Mouse (Mus musculus): ENCODE data around the gene Nat8f4.
A peak's percentile ranks its signal among the peaks of the same experiment; 100 is the strongest.
"Not testable (repeated sequence)": the region's sequence is repeated elsewhere in the genome, so short reads cannot be mapped to it uniquely, and the experiment has no call there.

Gene Nat8f4

DNA sequence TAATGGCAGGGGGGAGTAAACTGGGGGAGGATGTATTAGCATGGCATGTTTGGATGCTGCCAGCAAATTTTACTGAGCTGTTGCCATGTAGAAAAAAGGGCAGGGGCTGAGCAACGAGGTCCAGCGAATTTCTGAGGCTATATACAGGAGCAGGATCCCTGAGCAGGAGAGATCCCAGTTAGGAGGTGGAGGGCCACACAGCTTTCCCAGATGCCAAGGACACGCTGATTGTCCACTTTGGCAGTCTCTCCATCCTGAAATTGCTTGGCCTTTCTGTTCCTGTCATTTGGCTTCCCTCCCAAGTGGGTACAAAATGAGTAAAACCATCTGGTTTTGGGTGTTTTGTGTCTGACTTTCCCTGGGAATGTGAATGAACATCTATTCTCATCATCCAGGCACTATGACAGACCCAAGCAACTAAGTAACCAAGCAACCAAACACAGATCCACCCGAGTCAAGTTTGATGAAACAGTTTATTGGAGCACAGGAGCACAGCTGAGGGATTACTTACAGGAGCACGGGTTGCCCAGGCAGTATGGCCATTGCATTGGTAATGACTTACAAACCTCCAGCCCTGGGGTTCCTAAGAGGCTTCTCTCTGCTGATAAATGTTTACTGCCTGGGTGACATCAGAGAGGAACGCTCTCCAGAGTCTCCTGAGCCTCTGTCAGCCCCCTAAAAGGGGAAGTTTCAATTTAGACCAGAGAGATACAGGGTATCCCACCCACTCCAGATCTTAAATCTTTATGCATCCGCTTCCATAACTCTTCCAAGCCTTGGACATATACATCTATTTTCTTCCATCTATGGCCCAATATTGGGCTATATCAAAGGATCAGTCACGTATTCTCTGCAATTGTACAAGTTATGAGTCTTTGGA lies 5.8 kb downstream of the Nat8f4 start:
- not testable (repeated sequence) for DNase-seq

DNA sequence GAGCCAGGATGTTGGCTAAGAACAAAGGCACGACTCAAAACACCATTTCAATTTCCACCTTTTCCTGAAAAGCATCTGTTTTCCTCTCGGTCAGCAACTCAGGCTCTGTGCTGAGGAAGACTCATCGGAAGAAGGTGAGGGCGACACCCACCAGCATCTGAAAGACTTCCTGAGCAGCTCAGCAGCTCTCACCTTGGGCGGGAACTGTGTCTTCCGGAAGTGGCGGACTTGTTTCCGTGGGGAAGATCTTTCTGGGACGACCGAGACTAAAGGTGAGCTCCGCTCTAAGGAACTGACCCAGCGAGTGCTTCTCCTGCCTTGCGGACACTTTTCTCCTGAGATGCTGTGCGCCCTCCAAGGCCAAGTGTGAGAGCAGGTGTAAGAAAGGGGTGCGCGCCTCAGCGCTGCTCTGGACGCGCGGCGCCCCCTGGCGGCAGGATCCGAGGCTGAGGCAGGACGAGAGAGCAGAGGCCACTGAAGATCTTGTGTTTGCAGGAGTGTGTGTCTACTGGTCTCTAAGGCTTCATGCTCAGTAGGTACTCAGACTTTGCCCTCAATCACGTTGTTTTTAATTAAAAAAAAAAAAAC lies 9.5 kb downstream of the Nat8f4 start:
- DNase-seq: peak; percentile 29

DNA sequence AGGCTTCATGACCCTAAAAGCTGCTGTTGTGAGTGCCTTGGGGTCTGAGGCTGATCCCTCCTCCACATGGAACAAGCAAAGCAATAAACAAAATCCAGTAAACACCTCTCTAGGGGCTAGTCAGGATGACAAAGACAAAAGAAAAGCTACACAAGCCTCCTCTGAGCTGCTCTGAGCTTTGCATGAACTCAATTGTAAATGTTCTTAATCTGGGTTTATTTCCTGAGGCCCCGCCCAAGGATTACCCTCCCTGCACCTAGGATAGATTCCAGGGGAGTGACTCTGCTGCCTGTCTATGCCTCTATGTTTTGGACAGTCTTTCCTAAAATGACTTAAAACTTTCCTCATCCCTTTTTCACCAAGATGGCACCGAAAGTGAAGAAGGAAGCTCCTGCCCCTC lies 15.7 kb downstream of the Nat8f4 start:
- DNase-seq: no peak

DNA sequence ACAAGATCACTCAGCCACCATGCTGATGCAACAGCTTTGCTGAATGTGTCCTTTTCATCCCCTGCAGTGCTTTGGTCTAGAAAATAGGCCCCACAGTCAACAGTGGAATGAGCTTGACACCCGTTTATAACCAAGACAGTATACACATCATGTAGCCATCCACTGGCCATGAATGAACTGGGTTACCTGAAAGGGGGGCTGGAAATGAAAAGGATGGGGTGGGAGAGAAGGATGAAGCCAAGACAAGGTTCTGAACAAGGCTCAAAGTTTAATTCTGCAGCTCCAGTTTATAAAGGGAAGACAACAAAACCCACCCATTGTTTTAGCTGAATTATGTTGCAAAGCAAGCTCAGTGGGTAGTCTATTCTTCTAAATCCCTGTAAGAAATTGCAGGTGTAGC lies 20.4 kb downstream of the Nat8f4 start:
- DNase-seq: no peak

DNA sequence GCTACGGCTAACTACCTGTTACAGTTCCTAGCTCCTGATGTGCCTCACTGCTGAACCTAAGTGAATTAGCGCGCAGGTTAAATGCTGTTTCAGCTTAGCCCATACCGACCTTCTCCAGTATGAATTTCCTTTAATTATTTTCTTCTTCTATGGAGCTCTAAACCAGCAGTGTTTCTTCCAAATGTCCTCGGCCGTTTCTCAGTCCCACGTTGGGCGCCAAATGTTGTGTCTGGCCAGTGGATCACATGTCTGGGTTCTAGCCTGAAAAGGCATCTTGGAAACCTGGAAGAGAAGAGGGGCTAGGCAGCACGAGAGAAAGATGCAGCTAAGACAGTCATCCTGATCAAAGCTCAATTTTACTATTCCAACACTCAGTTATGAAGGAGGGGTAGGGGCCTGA lies 21.4 kb downstream of the Nat8f4 start:
- not testable (repeated sequence) for DNase-seq

DNA sequence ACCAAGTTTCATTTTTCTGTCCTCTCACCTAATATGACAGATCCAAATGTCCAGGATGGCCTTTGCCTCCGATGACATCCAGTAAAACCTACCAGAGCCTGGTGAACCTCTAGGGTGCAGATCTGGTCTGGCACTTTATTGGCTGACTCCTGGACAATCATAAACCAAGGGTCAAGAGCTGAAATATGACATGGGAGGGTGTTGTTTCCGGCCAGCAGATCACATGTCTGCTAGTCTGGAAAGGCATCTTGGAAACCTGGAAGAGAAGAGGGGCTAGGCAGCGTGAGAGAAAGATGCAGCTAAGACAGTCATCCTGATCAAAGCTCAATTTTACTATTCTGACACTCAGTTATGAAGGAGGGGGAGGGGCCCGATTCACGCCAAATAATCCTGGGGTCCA lies 35.7 kb downstream of the Nat8f4 start, which contains the start of gene Nat8f2:
TSS of gene Nat8f2 (minus strand) at position 153 of the 400 bp plus-strand sequence.
- not testable (repeated sequence) for DNase-seq

DNA sequence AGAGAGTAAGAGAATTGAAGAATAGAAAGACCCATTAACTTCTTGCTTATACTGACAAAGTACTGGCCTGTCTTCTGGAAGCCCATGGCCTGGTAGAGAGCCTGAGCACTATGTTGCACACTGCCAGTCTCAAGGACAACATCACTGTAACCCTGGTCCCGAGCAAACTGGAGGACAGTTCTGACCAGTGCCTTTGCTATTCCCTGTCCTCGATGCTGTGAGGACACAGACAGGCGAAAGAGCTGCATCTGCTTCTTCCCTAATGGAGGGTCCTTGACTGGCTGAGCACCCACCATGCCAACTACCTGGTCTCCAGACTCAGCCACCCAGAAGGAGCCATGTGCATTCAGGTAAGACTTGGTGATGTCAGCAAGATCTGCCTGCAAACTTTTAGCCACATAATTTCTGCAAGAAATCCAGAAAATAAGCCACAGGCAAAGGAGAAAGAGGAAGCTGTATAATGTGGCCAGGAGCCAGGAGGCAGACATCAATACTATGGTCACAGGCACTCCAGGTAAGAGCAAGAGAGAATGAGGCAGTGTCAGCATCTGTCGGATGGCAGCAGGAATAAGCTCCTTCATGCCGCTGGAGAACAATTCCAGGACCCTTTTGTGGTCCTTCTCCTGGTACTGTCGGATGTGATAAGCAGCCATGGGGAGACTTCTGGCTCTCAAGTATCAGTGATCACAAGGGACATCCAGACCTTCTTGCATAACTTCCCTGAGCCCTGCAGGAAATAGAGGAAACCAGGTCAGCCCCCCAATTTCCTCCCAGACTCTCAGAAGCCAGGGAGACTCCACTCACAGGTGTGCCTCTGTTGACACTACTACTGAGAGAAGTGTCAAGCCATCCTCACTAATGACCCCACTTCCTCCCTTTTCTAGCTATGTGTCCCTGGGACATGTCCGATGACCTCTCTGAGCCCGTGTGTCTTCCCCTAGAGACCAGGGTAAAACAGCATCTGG lies 36.7 kb downstream of the Nat8f4 start:
- DNase-seq: no peak

DNA sequence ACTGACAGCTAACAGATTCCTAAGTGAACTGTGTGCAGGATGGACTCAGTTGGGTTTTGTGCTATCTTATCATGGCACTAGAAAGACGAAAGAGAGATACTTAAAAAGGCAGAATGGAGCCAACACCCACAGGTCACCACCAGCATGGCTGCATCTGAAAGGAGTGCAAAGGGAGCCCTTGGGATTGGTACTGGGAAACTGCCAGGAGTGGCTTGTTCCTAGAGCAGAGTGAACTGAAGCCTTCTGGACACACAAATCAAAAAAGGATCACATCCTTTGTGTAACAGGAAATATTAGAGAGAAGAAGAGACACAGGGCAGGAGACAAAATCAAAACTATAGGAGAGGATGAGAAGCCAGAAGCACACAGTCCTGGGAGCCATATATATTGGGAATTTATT lies 37.7 kb downstream of the Nat8f4 start:
- not testable (repeated sequence) for DNase-seq

DNA sequence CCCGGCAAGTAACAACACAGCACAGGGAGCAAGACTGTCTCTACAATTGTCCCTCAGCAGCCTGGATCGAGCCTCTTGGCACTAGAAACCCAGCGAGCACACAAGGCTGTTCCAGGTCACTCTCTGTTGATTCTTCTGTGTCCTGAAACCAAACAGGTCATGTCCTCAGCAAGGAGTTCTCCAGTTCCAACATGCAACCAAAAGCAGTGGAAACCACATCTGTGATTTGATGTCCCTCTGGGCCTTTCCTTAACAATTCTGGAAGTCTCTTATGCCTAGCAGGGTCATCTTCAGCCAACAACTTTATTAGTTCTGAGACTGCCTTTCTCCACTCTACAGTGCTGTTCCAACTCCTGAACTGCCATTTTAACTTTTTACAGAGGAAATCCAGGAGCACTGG lies 38.5 kb downstream of the Nat8f4 start:
- DNase-seq: not testable (repeated sequence)

DNA sequence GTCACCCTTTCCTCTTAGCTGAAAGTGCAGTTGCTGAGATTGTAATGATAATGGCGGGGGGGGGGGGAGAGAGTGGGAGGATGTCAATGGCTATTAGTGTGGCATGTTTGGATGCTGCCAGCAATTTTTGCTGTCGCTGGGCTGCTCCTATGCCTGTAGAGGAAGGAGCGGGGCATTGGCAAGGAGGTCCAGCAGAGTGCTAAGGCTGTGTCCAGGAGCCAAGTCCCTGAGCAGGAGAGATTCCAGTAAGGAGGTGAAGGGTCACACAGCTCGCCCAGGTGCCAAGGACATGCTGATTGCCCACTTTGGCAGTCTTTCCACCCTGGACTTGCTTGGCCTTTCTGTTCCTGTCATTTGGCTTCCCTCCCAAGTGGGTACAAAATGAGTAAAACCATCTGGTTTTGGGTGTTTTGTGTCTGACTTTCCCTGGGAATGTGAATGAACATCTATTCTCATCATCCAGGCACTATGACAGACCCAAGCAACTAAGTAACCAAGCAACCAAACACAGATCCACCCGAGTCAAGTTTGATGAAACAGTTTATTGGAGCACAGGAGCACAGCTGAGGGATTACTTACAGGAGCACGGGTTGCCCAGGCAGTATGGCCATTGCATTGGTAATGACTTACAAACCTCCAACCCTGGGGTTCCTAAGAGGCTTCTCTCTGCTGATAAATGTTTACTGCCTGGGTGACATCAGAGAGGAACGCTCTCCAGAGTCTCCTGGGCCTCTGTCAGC lies 39.6 kb downstream of the Nat8f4 start:
- DNase-seq: peak; percentile 7

DNA sequence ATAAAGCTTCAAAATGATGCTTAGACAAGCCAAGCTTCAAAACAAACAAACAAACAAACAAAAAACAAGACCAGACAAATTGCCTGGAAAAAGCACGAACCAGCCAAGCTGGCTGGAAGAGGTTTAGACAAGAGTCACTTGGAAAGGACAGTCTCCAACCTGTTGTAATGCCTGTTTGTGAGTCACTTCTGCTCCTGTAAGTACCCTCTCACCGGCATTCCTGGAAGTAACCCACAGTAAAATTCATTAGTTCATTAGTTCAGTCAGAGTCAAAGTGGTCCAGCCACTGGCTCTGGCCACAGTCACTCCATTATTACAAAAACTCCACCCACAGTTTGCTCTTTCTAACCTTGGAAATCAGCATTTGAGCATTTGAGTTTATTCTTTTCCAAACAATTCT lies 40.8 kb downstream of the Nat8f4 start:
- no peak for DNase-seq

DNA sequence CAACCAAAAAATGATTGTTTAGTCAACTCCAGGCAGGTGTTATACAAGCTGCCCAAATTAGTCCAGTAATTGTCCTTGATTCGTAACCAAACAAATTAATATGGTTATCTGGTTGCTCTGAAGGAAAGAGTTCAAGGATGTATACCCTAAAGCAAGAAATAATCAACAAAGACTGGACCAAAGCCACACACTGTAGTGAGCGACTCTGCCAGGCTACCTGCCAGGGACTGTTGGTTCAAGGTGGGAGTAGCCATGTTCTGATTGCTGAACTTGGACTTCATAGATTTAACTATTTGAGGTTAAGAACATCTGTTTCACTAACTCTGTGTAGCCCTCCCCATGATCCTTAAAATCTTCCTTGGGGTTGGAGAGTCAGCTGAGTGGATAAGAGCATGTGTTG lies 41.5 kb downstream of the Nat8f4 start:
- DNase-seq: no peak

DNA sequence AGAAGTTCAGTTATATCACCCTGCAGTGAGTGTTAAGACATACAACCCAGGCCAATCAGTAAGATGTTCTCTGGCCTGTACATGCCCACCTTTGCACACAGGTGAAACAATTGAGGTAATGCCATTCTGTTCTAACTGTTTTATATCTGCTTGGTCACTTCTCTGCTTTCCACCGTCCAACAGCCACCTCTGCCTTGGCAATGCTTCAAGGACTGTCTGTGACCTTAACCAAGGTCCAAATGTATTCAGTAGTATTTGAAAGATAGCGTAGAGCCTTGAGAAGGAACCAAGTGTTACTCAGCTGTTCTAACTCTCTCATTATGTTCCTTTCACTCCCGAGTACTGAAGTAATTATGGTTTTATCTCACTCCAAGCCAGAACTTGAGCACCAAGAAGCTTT lies 42.1 kb downstream of the Nat8f4 start:
- no peak for DNase-seq

DNA sequence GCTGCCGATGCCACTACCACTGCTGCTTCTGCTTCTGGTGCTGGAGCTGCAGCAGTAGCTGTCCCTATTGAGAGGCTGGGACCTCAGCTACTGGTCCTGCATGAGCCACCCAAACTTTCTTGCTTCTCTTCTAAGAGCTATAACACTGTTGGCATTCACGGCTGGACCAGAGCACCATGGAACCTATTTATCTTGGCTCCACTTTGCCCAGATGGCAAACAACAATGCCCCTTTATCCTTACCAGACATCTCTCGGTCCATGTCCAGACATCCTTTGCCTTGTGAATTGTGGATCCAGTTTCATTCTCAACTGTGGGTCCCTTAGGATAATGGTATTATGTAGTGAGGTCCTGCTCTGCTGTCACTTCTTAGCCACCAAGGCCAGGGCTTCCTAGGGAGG lies 43.4 kb downstream of the Nat8f4 start:
- DNase-seq: no peak

DNA sequence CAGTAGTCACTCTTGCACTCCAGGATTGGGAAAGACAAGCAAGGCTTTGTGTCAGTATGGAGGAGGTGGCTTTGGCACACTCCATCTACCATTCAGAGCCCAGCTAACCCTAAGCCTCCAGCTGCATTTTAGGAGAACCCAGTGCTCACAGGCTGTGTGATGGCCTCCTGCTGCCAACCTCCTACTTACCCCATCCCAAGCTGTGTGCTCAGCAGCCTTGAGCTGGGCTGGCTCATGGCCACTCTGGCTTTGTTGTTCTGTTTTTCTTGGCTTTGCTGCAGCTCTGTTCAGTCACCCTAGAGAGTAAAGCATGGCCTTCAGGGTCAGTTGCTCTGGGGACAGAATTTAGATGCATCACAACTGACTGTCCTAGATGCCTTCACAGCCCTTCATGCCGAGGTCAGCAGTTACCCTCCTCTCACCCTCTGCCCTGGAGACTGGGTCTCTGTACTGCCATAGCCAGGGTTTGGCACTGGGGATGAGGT lies 48.4 kb downstream of the Nat8f4 start:
- DNase-seq: peak; percentile 23

DNA sequence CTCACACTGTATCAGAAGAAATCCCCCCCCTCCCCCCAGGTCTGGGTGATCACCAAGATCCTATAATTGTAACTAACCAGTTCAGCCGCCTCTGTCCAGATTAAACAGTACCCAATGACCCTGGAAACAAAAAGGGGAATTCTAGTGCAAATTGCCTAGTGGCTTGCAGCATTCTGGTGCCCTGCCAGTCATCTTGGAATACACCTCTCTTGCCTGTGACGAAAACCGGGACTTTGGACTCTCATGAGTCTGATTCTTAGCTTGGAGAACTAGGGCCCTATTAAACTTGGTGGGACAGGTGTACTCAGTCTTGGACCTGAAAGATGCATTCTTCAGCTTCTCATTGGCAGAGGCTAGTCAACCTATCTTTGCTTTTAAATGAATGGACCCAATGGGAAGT lies 51.2 kb downstream of the Nat8f4 start:
- no peak for DNase-seq

DNA sequence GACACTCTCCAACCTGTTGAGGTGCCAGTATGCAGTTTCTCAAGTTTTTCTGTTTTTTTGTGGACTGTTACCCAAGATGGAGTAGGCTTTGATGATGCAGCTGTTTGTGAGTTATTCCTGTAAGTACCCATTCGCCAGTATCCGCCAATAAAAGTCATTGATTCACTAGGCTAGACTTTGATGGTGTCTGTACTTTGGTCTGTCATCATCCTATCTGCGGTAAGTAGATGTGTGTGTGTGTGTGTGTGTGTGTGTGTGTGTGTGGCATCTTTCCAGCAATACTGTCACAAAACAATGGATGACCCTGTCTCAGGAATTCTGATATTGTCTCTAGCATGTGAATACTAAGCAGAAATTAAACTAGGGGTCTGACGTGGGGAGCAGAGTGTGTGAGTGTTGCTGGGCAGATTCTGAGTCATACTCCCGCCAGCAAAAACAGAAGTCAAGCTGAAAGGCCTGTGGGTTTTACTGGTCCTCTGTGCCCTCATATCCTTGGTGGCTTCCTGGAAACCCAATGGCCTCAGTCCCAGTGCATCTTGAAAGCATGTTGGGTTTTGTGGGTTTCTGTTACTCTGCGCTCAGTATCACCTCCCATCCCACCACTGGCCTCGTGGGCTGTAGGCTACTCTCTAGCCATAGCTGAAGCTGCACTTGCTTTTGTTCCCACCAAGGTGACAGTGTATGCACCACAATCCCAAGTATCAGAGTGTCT lies 53.5 kb downstream of the Nat8f4 start:
- DNase-seq: no peak

DNA sequence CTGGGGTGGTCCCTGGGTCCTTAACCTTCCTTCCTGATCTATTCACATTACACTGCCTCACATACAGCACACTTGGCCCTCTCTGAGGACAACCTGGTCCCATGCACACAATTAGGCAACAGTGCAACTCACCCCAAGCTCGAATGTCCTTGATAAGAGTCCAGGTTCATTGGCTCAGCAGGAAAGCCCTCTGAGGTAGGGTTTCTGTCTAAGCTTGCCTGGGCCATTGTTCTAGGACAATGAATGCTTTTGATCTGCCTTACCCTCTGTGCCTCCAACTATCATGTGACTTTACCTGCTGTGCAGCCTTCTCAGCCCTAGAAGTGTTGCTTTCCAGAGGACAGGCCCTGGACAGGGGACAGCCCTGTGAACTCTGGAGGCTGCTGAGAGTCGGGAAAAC lies 55.4 kb downstream of the Nat8f4 start:
- no peak for DNase-seq
